Comparison of ENCODE assay signal across 24 mouse cellular contexts in the genomic region with DNA sequence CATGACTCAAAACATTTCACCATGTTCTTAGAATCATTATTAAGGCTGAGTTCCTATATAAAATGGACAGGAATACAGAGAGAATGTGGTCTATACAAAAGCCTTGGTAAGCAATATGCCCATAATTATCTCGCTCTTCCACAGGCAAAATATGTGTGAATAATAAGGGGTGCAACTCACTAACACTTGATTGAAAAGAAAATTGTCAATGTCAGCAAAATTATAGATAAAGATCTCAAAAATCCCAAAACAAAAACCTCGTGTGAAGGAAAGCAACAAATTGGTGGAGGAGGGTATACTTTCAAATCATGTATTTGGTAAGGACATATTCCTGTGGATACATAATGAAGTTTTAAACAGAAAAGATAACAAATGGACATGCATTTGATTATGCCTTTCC.
DNase-seq lines count a peak whose midpoint lies in the region; ATAC-seq and TF ChIP-seq lines count a peak whose summit lies in the region.
"Had no signal": no experiment of that assay in that cellular context is flagged by ENCODE, and none has a peak within 500 bp of the region (broad histone marks: within the 10 kb centered on the region; RNA-seq: fewer than 3 reads in every experiment).

No protein-coding gene starts in this region.

- peak overlapping the region; percentile 63; the same call in 1 of the 2 replicates for H3K27ac ChIP-seq in layer of hippocampus, adult 2 months
- H3K27ac ChIP-seq in CH12.LX (ENCODE audit: insufficient read depth, low read depth) (no peak overlapping the region), ES-E14 (ENCODE audit: insufficient read depth, low read depth, low read length, poor library complexity, severe bottlenecking) (no peak overlapping the region), MEL (ENCODE audit: control insufficient read depth, low read depth, low read length) (no peak overlapping the region)
- H3K27ac ChIP-seq in midbrain, postnatal 0 days (ENCODE audit: low read depth, low read length): no peak overlapping the region

- dilution Hi-C loops in CH12.LX (cut with MboI; ENCODE audit: extremely low pct_ligation_motif_present, extremely low pct_unique_long_range_greater_than_20kb, low sequenced_read_pairs): no loop called here

- H3K79me2 ChIP-seq in CH12.LX (replicated peaks; ENCODE audit: control insufficient read depth, extremely low read depth, insufficient read depth, poor library complexity, severe bottlenecking) (no peaks in the 10 kb centered on the region), MEL (ENCODE audit: control insufficient read depth, insufficient read depth, low read length, poor library complexity) (no peaks in the 10 kb centered on the region)

- H3K4me2 ChIP-seq in CH12.LX (ENCODE audit: insufficient read depth, low read depth, poor library complexity, severe bottlenecking): no peak overlapping the region
- H3K4me2 ChIP-seq in midbrain, postnatal 0 days (ENCODE audit: low read depth, low read length, poor library complexity, severe bottlenecking): no peak overlapping the region

- in situ Hi-C loops in CH12.LX (cut with MboI; ENCODE audit: low pct_ligation_motif_present, low pct_unique_long_range_greater_than_20kb, low sequenced_read_pairs): no loop called here
- in situ Hi-C loops in ES-E14 (cut with MboI; ENCODE audit: low sequenced_read_pairs in 2 of 2, unreplicated experiment in 2 of 2): no loop called here

- TF ChIP-seq RAD21 in CH12.LX (IDR thresholded peaks at IDR 0.05; ENCODE audit: low read depth, low read length): no peak
- TF ChIP-seq RAD21 in MEL (IDR thresholded peaks at IDR 0.05; ENCODE audit: low read depth, low read length): no peak

- H3K4me1 ChIP-seq in CH12.LX (ENCODE audit: control insufficient read depth in 1 of 2, insufficient read depth in 2 of 2) (no peaks in the 10 kb centered on the region), ES-E14 (ENCODE audit: control insufficient read depth in 2 of 2, insufficient read depth in 2 of 2, low read length in 2 of 2, poor library complexity in 1 of 2) (no peaks in the 10 kb centered on the region), MEL (ENCODE audit: control insufficient read depth in 1 of 2, insufficient read depth in 2 of 2, low read length in 2 of 2) (no peaks in the 10 kb centered on the region)
- H3K4me1 ChIP-seq in midbrain, postnatal 0 days (ENCODE audit: insufficient read depth, low read length): no peaks in the 10 kb centered on the region

- no peak overlapping the region for H3K4me3 ChIP-seq in layer of hippocampus, adult 2 months
- no peak overlapping the region for H3K4me3 ChIP-seq in CH12.LX (replicated peaks in 1 of 3; ENCODE audit: low read depth in 2 of 3, low read length in 2 of 3, poor library complexity in 1 of 3)
- no peak overlapping the region for H3K4me3 ChIP-seq in ES-E14 (ENCODE audit: insufficient read depth in 1 of 2, low read depth in 1 of 2, low read length in 2 of 2, poor library complexity in 1 of 2, severe bottlenecking in 1 of 2)
- H3K4me3 ChIP-seq in MEL (ENCODE audit: control insufficient read depth in 1 of 2, insufficient read depth in 1 of 2, low read depth in 2 of 2, low read length in 2 of 2): no peak overlapping the region
- no peak overlapping the region for H3K4me3 ChIP-seq in midbrain, postnatal 0 days (ENCODE audit: low read depth, low read length)

- TF ChIP-seq EP300 in CH12.LX (IDR thresholded peaks at IDR 0.05; ENCODE audit: low read length) (no peak), MEL (IDR thresholded peaks at IDR 0.05; ENCODE audit: low read depth in 1 of 2, low read length in 2 of 2) (no peak)

- TF ChIP-seq POLR2A in CH12.LX (IDR thresholded peaks at IDR 0.05; ENCODE audit: low read depth, low read length) (no peak), MEL (IDR thresholded peaks at IDR 0.05; ENCODE audit: control insufficient read depth in 1 of 2, insufficient read depth in 1 of 2, low read depth in 1 of 2, low read length in 2 of 2, poor library complexity in 1 of 2) (no peak)

- intact Hi-C loops in heart, postnatal 10 days (cut with DNase I): no loop called here

- WGBS in midbrain, postnatal 0 days: 82% methylated on average over 2 of the region's 2 CpGs

- H3K9ac ChIP-seq in CH12.LX (ENCODE audit: insufficient read depth, low read depth): no peak overlapping the region
- no peak overlapping the region for H3K9ac ChIP-seq in ES-E14 (ENCODE audit: insufficient read depth, low read depth, low read length, poor library complexity, severe bottlenecking)
- H3K9ac ChIP-seq in MEL (ENCODE audit: control insufficient read depth, low read depth, low read length, poor library complexity, severe bottlenecking): no peak overlapping the region
- no peak overlapping the region for H3K9ac ChIP-seq in midbrain, postnatal 0 days (replicated peaks; ENCODE audit: low read length, poor library complexity, severe bottlenecking)

- DNase-seq in layer of hippocampus, adult 2 months (ENCODE audit: low spot score in 2 of 2): no peak
- DNase-seq in layer of hippocampus, postnatal 10 days (ENCODE audit: low spot score in 2 of 2): no peak
- DNase-seq in CH12.LX (ENCODE audit: extremely low read depth): no peak
- DNase-seq in ES-E14 (ENCODE audit: low read depth, low spot score): no peak
- DNase-seq in MEL (ENCODE audit: low read depth, low spot score): no peak
- DNase-seq in midbrain, postnatal 0 days (ENCODE audit: low spot score): no peak
- DNase-seq in heart, postnatal 10 days: no peak
- DNase-seq in lung, postnatal 10 days: no peak
- DNase-seq: adrenal gland, adult 2 months; adrenal gland, adult 8-10 months; adrenal gland, postnatal 10 days; adrenal gland, postnatal 14 days; adrenal gland, postnatal 25 days; adrenal gland, postnatal 36 days; B cell, adult 2 months; cerebellum, adult 11 months; cerebellum, adult 11-12 months; cerebellum, adult 18-20 months; cerebellum, adult 2 months; cerebellum, adult 8-10 months had no signal

- no peak for ATAC-seq in midbrain, postnatal 0 days (ENCODE audit: low FRiP score)
- ATAC-seq: activated CD4-positive, CD25-positive, alpha-beta regulatory T cell, adult 4 months; CD4-positive, CD25-positive, alpha-beta regulatory T cell, adult 4 months; Patski had no signal

- H3K9me3 ChIP-seq in CH12.LX (replicated peaks; ENCODE audit: low read length) (no peaks in the 10 kb centered on the region), ES-E14 (ENCODE audit: control insufficient read depth, insufficient read depth, low read depth, low read length) (no peaks in the 10 kb centered on the region), MEL (replicated peaks; ENCODE audit: insufficient read depth, low read length) (no peaks in the 10 kb centered on the region)
- H3K9me3 ChIP-seq in midbrain, postnatal 0 days (ENCODE audit: low read length): no peaks in the 10 kb centered on the region
- H3K9me3 ChIP-seq: G1E had no signal

- H3K36me3 ChIP-seq in CH12.LX (replicated peaks in 1 of 2; ENCODE audit: control insufficient read depth in 1 of 2, insufficient read depth in 1 of 2, low read length in 1 of 2) (no peaks in the 10 kb centered on the region), ES-E14 (ENCODE audit: control insufficient read depth, insufficient read depth, low read length, poor library complexity, severe bottlenecking) (no peaks in the 10 kb centered on the region), MEL (ENCODE audit: control insufficient read depth in 1 of 2, insufficient read depth in 2 of 2, low read length in 2 of 2) (no peaks in the 10 kb centered on the region)
- H3K36me3 ChIP-seq in midbrain, postnatal 0 days (ENCODE audit: insufficient read depth, low read length): no peaks in the 10 kb centered on the region
- H3K36me3 ChIP-seq: G1E had no signal

- TF ChIP-seq CTCF in layer of hippocampus, adult 2 months (conservative IDR thresholded peaks at IDR 0.05): no peak
- TF ChIP-seq CTCF in CH12.LX (conservative IDR thresholded peaks at IDR 0.05 in 1 of 2, IDR thresholded peaks at IDR 0.05 in 1 of 2; ENCODE audit: low read depth in 2 of 2, low read length in 2 of 2) (no peak), MEL (IDR thresholded peaks at IDR 0.05 in 2 of 3, conservative IDR thresholded peaks at IDR 0.05 in 1 of 3; ENCODE audit: control insufficient read depth in 1 of 3, insufficient read depth in 1 of 3, low read depth in 2 of 3, low read length in 3 of 3, poor library complexity in 1 of 3, severe bottlenecking in 1 of 3) (no peak)
- TF ChIP-seq CTCF in midbrain, postnatal 0 days (IDR thresholded peaks at IDR 0.05): no peak

- no peaks in the 10 kb centered on the region for H3K27me3 ChIP-seq in CH12.LX (replicated peaks)
- no peaks in the 10 kb centered on the region for H3K27me3 ChIP-seq in MEL (ENCODE audit: control insufficient read depth in 1 of 2, insufficient read depth in 2 of 2, low read length in 2 of 2)
- H3K27me3 ChIP-seq in midbrain, postnatal 0 days (ENCODE audit: insufficient read depth, low read length): no peaks in the 10 kb centered on the region

TF ChIP-seq in CH12.LX, 34 proteins besides CTCF, POLR2A, EP300 and RAD21:
- no peak for TF ChIP-seq MAX (IDR thresholded peaks at IDR 0.05; ENCODE audit: low read length)
- peak; percentile 74; the same call in 1 of the 2 replicates for TF ChIP-seq MAFK (IDR thresholded peaks at IDR 0.05; ENCODE audit: insufficient replicate concordance, low read length)

TF ChIP-seq in ES-E14, 5 proteins besides CTCF, POLR2A, EP300 and RAD21:
- no peak for TF ChIP-seq ZNF384 (IDR thresholded peaks at IDR 0.05; ENCODE audit: low read depth, low read length)
- TF ChIP-seq CHD2 (IDR thresholded peaks at IDR 0.05; ENCODE audit: low read depth, low read length): no peak
- TF ChIP-seq MAFK (IDR thresholded peaks at IDR 0.05; ENCODE audit: insufficient read depth, low read depth, low read length): peak; percentile 54; the same call in 1 of the 2 replicates
- TF ChIP-seq ZC3H11A (IDR thresholded peaks at IDR 0.05; ENCODE audit: borderline replicate concordance, low read depth, low read length): no peak
- no peak for TF ChIP-seq HCFC1 (IDR thresholded peaks at IDR 0.05; ENCODE audit: borderline replicate concordance, insufficient read depth, low read length)

TF ChIP-seq in MEL, 35 proteins besides CTCF, POLR2A, EP300 and RAD21:
- TF ChIP-seq TBP (IDR thresholded peaks at IDR 0.05; ENCODE audit: low read depth, low read length) (no peak), MAFK (IDR thresholded peaks at IDR 0.05; ENCODE audit: borderline replicate concordance, low read depth, low read length) (peak; percentile 11; the same call in 1 of the 2 replicates)
TF ChIP-seq in MEL: peak in this region for 1.
